Mouse (Mus musculus) heart, adult 2 months (tissue): ENCODE data around the gene Dusp27. TPM values are rescaled to one million over a fixed set of nuclear protein-coding genes. Genes with fewer than 3 reads are reported as not detected.

Experiments used
- DNase-seq, 2 experiments: peaks; one replicate each; pipeline ENCODE4 v3.0.0; 2021
- H3K27ac ChIP-seq: fragments of 200-600 bp; 2 replicates; pipeline ENCODE4 v1.8.1; 2022
- H3K27me3 ChIP-seq: fragments of 200-500 bp; 2 replicates; pipeline ENCODE4 v1.6.1; 2012; ENCODE audit warnings: mild to moderate bottlenecking, low read length, inconsistent platforms, mixed read lengths; ENCODE audit not compliant: control insufficient read depth, insufficient read depth
- H3K36me3 ChIP-seq: fragments of 200-500 bp; 2 replicates; pipeline ENCODE4 v1.6.1; 2012; ENCODE audit warnings: low read length, inconsistent platforms; ENCODE audit not compliant: control insufficient read depth, insufficient read depth
- H3K4me1 ChIP-seq: fragments of 200-500 bp; 2 replicates; pipeline ENCODE4 v1.6.1; 2011; ENCODE audit warnings: low read length; ENCODE audit not compliant: control insufficient read depth, insufficient read depth
- H3K4me3 ChIP-seq: fragments of 200-600 bp; 2 replicates; pipeline ENCODE4 v1.8.1; 2022
- H3K79me2 ChIP-seq: fragments of 200-500 bp; replicated peaks from 2 replicates; pipeline ENCODE4 v1.6.1; 2012; ENCODE audit warnings: mild to moderate bottlenecking, inconsistent platforms, low read length, moderate library complexity, mixed read lengths; ENCODE audit not compliant: control insufficient read depth, insufficient read depth
- H3K9ac ChIP-seq: fragments of 200-500 bp; 2 replicates; pipeline ENCODE4 v1.6.1; 2012; ENCODE audit warnings: low read depth, mild to moderate bottlenecking, control low read depth, inconsistent platforms, low read length, mixed read lengths
- CTCF ChIP-seq: fragments of 200-600 bp; IDR thresholded peaks from 2 replicates; pipeline ENCODE4 v1.8.1; 2022; ENCODE audit warnings: antibody characterized with exemption, mild to moderate bottlenecking, moderate library complexity
- EP300 ChIP-seq: fragments of 200-500 bp; IDR thresholded peaks from 2 replicates; pipeline ENCODE4 v1.6.1; 2011; ENCODE audit warnings: low read depth, low read length, control low read depth; ENCODE audit not compliant: insufficient read depth
- POLR2A ChIP-seq: fragments of 200-500 bp; IDR thresholded peaks from 2 replicates; pipeline ENCODE4 v1.6.1; 2011; ENCODE audit warnings: mild to moderate bottlenecking, low read depth, low read length, control low read depth; ENCODE audit not compliant: insufficient read depth
- WGBS: fragments of 180-500 bp; shearing (Covaris S2); methylation state at CpG from one replicate; pipeline ENCODE4 v1.1.7; 2018; 5-methylcytosine and 5-hydroxymethylcytosine counted together
- intact Hi-C: fragments of 180-260 bp; cut with DNase I; formaldehyde crosslinking; loops from one replicate; pipeline ENCODE4 v1.15.1; 2025
- polyA plus RNA-seq: library from polyadenylated mRNA; depleted of rRNA; stranded (reverse); fragments of >200 nt; gene quantifications from 2 replicates; pipeline ENCODE4 v1.2.3, GENCODE M21; 2012
- total RNA-seq, 2 experiments: library from RNA; stranded (reverse); gene quantifications; 2 replicates each; pipeline ENCODE4 v1.2.3; 2021

The Dusp27 gene
- total and polyA plus RNA-seq, 3 experiments = 9.4 to 42.1 (median 37.3) TPM

- no peak for TF ChIP-seq CTCF
- no peak for TF ChIP-seq EP300
- no peak for TF ChIP-seq POLR2A
- Histone ChIP-seq H3K27ac (no peak overlapping the region), H3K9ac (no peak overlapping the region), H3K4me3 (no peak overlapping the region), H3K79me2 (no peaks in the 10 kb centered on the region), H3K27me3 (no peaks in the 10 kb centered on the region), H3K36me3 (no peaks in the 10 kb centered on the region), H3K4me1 (no peaks in the 10 kb centered on the region)
- WGBS = 67% methylated on average over 3 of the region's 3 CpGs
- intact Hi-C loops = loop anchor here (2.0 kb wide), 1 partner anchor 48 kb away; no protein-coding TSS in a partner anchor
- no peak for DNase-seq
Observed at GRCm38 (mm10) chr1:166104858-166105257, 22.9 kb downstream of the Dusp27 start.

- 76% methylated on average over 11 of the region's 11 CpGs for WGBS
Observed at GRCm38 (mm10) chr1:166102920-166103608, 24.7 kb downstream of the Dusp27 start.

DNA sequence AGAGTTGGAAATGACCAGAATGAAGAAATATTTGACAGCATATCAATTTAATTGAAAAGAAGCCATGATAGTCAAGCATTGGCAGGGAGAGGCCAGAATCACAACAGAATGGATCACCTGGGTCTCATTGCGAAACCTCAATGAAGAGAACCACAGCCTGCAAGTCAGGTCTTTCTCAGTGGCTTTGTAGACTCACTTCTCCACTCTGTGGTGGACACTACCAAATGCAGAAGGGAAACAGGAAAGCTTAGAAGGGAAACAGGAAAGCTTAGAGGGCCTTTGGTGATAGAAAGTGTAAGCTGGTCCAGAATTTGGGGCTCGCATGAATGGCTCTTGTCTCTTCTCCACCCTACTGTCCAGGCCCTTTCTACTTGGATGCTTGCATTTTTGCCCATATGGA lies 29.6 kb downstream of the Dusp27 start:
- H3K4me3 ChIP-seq = no peak overlapping the region
- TF ChIP-seq CTCF (no peak), EP300 (no peak), POLR2A (no peak)
- H3K27ac ChIP-seq = no peak overlapping the region
- H3K4me1 ChIP-seq = no peaks in the 10 kb centered on the region
- no peaks in the 10 kb centered on the region for H3K27me3 ChIP-seq
- H3K36me3 ChIP-seq = no peaks in the 10 kb centered on the region
- no peak overlapping the region for H3K9ac ChIP-seq
- H3K79me2 ChIP-seq = no peaks in the 10 kb centered on the region
- 95% methylated on average over 2 of the region's 2 CpGs for WGBS
- intact Hi-C loops = no loop called here
- no peak for DNase-seq

More at GRCm38 (mm10) chr1:166102920-166103608, 24.7 kb downstream of the Dusp27 start:
- no peaks in the 10 kb centered on the region for H3K79me2 ChIP-seq
- no peaks in the 10 kb centered on the region for H3K27me3 ChIP-seq
- intact Hi-C loops = no loop called here
- TF ChIP-seq CTCF (peak; percentile 75), EP300 (no peak)
- no peaks in the 10 kb centered on the region for H3K4me1 ChIP-seq
- H3K36me3 ChIP-seq = no peaks in the 10 kb centered on the region
- H3K27ac ChIP-seq = no peak overlapping the region
- no peak overlapping the region for H3K4me3 ChIP-seq
- H3K9ac ChIP-seq = no peak overlapping the region
- no peak for DNase-seq

DNA sequence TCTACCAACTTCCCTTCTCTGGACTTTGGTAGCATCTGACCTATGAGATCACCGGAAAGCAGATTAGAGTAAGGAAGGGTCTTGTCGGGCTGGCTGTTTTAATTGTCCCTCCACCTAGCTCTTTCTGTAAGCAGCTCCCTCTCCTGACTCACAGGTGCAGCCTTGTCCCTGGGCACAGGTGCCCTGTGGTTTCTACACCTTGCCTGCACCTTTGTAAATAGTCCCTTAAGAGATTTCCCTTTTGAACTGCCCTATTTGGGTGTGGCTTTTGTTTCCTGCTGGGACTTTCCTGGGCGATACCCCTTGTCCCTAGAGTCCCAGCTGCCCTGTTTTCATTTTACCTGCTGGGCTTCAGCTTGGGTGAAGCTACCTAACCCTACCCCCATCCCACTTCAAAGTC lies 33.3 kb downstream of the Dusp27 start:
- Histone ChIP-seq H3K27me3 (no peaks in the 10 kb centered on the region), H3K79me2 (no peaks in the 10 kb centered on the region), H3K4me3 (no peak overlapping the region), H3K27ac (no peak overlapping the region), H3K36me3 (no peaks in the 10 kb centered on the region), H3K9ac (no peak overlapping the region), H3K4me1 (no peaks in the 10 kb centered on the region)
- WGBS = 57% methylated on average over 3 of the region's 3 CpGs
- DNase-seq = no peak
- TF ChIP-seq POLR2A (no peak), CTCF (no peak), EP300 (no peak)
- intact Hi-C loops = no loop called here

GRCm38 (mm10) chr1:166090306-166090705 lies 37.4 kb downstream of the Dusp27 start:
- 91% methylated on average over 2 of the region's 2 CpGs for WGBS
- DNase-seq = no peak
- TF ChIP-seq EP300 (no peak), CTCF (no peak), POLR2A (no peak)
- no peaks in the 10 kb centered on the region for H3K4me1 ChIP-seq
- H3K27me3 ChIP-seq = no peaks in the 10 kb centered on the region
- H3K4me3 ChIP-seq = no peak overlapping the region
- H3K27ac ChIP-seq = no peak overlapping the region
- H3K36me3 ChIP-seq = no peaks in the 10 kb centered on the region
- H3K79me2 ChIP-seq = no peaks in the 10 kb centered on the region
- intact Hi-C loops = no loop called here
- no peak overlapping the region for H3K9ac ChIP-seq

- no peak overlapping the region for H3K4me3 ChIP-seq
- no peak for TF ChIP-seq EP300
- no peak for TF ChIP-seq POLR2A
- TF ChIP-seq CTCF = no peak
- 57% methylated on average over 4 of the region's 4 CpGs for WGBS
- H3K27me3 ChIP-seq = no peaks in the 10 kb centered on the region
- H3K79me2 ChIP-seq = no peaks in the 10 kb centered on the region
- intact Hi-C loops = no loop called here
- H3K36me3 ChIP-seq = no peaks in the 10 kb centered on the region
- DNase-seq = no peak
- no peak overlapping the region for H3K9ac ChIP-seq
- H3K4me1 ChIP-seq = no peaks in the 10 kb centered on the region
- H3K27ac ChIP-seq = no peak overlapping the region
Observed at GRCm38 (mm10) chr1:166089739-166090138, 38.0 kb downstream of the Dusp27 start.
